Mouse (Mus musculus) heart, embryonic 14.5 days (tissue): Measurements from ENCODE around the gene Fam187a. TPM values are rescaled to one million over a fixed set of nuclear protein-coding genes. Genes with fewer than 3 reads are reported as not detected.

Experiments used
- ATAC-seq: fragments of 200-750 bp; cut with Nextera tagmentation; 2 replicates; pipeline ENCODE4 v1.8.0; 2017; ENCODE audit warnings: low read depth, moderate TSS enrichment; ENCODE audit not compliant: insufficient number of reproducible peaks, insufficient read depth, low FRiP score
- H3K27ac ChIP-seq, 2 experiments: fragments of 200-500 bp in 1 of 2; fragments of 300-500 bp in 1 of 2; sonication (generic) in 1 of 2; replicated peaks in 1 of 2; 2 replicates each; pipeline ENCODE4 v1.5.1; 2012 to 2014; ENCODE audit warnings: low read depth in 2 of 2, low read length in 2 of 2, control low read depth in 1 of 2, mild to moderate bottlenecking in 1 of 2, mixed read lengths in 1 of 2; ENCODE audit not compliant: control insufficient read depth in 1 of 2, insufficient read depth in 1 of 2
- H3K27me3 ChIP-seq: fragments of 300-500 bp; sonication (generic); 2 replicates; pipeline ENCODE4 v1.6.1; 2014; ENCODE audit warnings: mild to moderate bottlenecking, low read length, control low read depth; ENCODE audit not compliant: control insufficient read depth, insufficient read depth
- H3K36me3 ChIP-seq: fragments of 300-500 bp; sonication (generic); 2 replicates; pipeline ENCODE4 v1.6.1; 2014; ENCODE audit warnings: mild to moderate bottlenecking, control low read depth, low read length, mixed read lengths; ENCODE audit not compliant: control insufficient read depth, insufficient read depth
- H3K4me1 ChIP-seq, 2 experiments: fragments of 200-500 bp in 1 of 2; fragments of 300-500 bp in 1 of 2; sonication (generic) in 1 of 2; 2 replicates each; pipeline ENCODE4 v1.6.1; 2012 to 2014; ENCODE audit warnings: low read length in 2 of 2, control low read depth in 1 of 2, mixed read lengths in 1 of 2; ENCODE audit not compliant: control insufficient read depth in 2 of 2, insufficient read depth in 2 of 2
- H3K4me2 ChIP-seq: fragments of 300-500 bp; sonication (generic); 2 replicates; pipeline ENCODE4 v1.6.1; 2014; ENCODE audit warnings: mild to moderate bottlenecking, low read length
- H3K4me3 ChIP-seq, 2 experiments: fragments of 200-500 bp in 1 of 2; fragments of 300-500 bp in 1 of 2; sonication (generic) in 1 of 2; 2 replicates each; pipeline ENCODE4 v1.5.1; 2012 to 2014; ENCODE audit warnings: low read length in 2 of 2, mild to moderate bottlenecking in 2 of 2, control low read depth in 1 of 2, low read depth in 1 of 2, moderate library complexity in 1 of 2; ENCODE audit not compliant: control insufficient read depth in 1 of 2, insufficient read depth in 1 of 2
- H3K9ac ChIP-seq: fragments of 300-500 bp; sonication (generic); 2 replicates; pipeline ENCODE4 v1.6.1; 2014; ENCODE audit warnings: mild to moderate bottlenecking, low read length
- H3K9me3 ChIP-seq: fragments of 300-500 bp; sonication (generic); 2 replicates; pipeline ENCODE4 v1.6.1; 2016; ENCODE audit warnings: low read length, control low read depth; ENCODE audit not compliant: control insufficient read depth
- WGBS: fragments of 180-500 bp; shearing (Covaris S2); extraction: QIAGEN DNeasy Blood & Tissue Kit; methylation state at CpG from one replicate; pipeline ENCODE4 v1.1.7; 2014; 5-methylcytosine and 5-hydroxymethylcytosine counted together
- polyA plus RNA-seq: library from polyadenylated mRNA; unstranded; fragments of >200 nt; fragmentation: Nextera tagmentation; extraction: Ambion mirVana; gene quantifications from 2 replicates; pipeline ENCODE4 v1.2.1, GENCODE M21; 2014

Fam187a gene
- polyA plus RNA-seq, 1 experiment from 2014 or later: not detected

DNA sequence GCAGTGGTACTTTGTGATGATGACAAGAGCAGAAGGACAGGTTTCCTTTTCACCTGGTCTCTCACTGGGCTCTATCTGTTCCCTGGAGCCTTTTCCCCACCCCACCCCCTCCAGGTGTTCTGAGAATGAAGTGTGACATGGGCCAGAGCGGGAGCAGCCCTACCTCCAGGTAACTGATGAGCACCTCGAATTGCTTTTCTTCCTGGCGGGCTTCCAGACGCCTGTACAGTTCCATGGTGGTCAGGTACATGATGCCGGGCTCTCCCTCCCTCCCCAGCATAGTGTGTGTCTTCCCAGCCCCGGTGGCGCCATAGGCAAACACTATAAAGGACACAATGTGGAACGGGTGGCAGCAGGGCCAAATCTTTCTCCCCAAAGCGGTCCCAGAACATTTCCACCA, 30.4 kb downstream of the Fam187a start:
- Histone ChIP-seq H3K36me3 (peaks cover 66% of the 10 kb centered on the region), H3K4me3 (no peak overlapping the region)
- 89% methylated on average over 9 of the region's 9 CpGs for WGBS

GRCm38 (mm10) chr11:102918077-102918476, 33.1 kb downstream of the Fam187a start:
- Histone ChIP-seq H3K27me3 (no peaks in the 10 kb centered on the region), H3K9ac (no peak overlapping the region), H3K4me2 (no peak overlapping the region), H3K9me3 (no peaks in the 10 kb centered on the region), H3K36me3 (peaks cover 48% of the 10 kb centered on the region), H3K4me1 (peaks cover 0 to 8% of the 10 kb centered on the region in 2 experiments; a peak in 1 of 4 replicates), H3K27ac (no peak overlapping the region), H3K4me3 (no peak overlapping the region)
- no peak for ATAC-seq
- whole genome bisulfite sequencing: 90% methylated on average over 4 of the region's 4 CpGs

More for the DNA sequence above, 30.4 kb downstream of the Fam187a start:
- Histone ChIP-seq H3K9me3 (no peaks in the 10 kb centered on the region), H3K4me2 (no peak overlapping the region), H3K4me1 (no peaks in the 10 kb centered on the region), H3K27ac (no peak overlapping the region), H3K9ac (no peak overlapping the region), H3K27me3 (no peaks in the 10 kb centered on the region)
- ATAC-seq: no peak

GRCm38 (mm10) chr11:102921491-102921890, 36.5 kb downstream of the Fam187a start:
- no peaks in the 10 kb centered on the region for H3K27me3 ChIP-seq
- H3K4me2 ChIP-seq: no peak overlapping the region
- WGBS: 83% methylated on average over 6 of the region's 6 CpGs
- ATAC-seq: no peak
- H3K9ac ChIP-seq: 0 out of 2 replicates have a peak overlapping the region, but pooled peaks have one; percentile 21
- H3K4me1 ChIP-seq: peaks cover 0 to 16% of the 10 kb centered on the region in 2 experiments; a peak in 1 of 4 replicates
- no peaks in the 10 kb centered on the region for H3K9me3 ChIP-seq
- H3K36me3 ChIP-seq: peaks cover 14% of the 10 kb centered on the region
- no peak overlapping the region for H3K27ac ChIP-seq
- no peak overlapping the region for H3K4me3 ChIP-seq

DNA sequence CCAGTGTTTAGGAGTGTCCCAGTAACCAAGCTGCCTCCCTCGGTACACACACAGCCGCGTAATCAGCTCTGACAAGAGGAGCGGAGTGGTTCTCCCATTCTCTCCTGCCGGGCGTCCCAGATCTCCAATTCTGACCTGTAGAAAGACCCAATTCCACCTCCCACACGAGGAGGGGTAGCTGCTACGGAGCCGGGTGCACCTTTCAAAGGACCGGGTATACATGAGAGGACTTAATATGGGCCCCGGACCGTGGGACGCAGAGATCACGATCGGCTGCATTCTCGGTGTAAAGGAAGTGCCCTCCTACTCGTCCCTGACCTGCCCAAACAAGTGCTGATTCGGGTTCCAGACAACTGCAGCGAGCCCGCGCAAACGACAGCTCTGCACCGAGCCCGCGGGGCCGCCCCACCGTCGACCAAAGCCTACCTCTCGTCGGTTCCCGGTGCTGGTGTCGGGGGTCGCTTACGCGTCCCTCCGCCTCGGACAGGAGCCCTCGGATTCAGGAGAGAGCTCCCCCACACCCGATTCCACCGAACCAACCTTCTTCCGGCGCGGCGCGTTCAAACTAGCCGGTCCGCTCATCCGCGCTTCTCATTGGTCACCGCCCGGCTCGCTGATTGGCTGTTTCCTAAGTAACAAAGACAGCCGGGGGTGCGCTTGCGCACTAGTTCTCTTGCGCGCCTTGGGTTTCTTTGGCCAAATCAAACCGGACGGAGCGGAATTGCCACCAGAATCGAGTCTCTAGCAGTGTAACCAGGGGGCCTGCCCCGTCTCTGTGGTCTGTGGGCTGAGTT, 39.8 kb downstream of the Fam187a start, which contains the start of gene Kif18b:
Gene Kif18b, minus strand, starts transcription at position 568 of the 794 bp plus-strand sequence.
- peak; percentile 90 for ATAC-seq
- no peaks in the 10 kb centered on the region for H3K9me3 ChIP-seq
- H3K4me1 ChIP-seq: peaks cover 0 to 16% of the 10 kb centered on the region in 2 experiments; a peak in 1 of 4 replicates
- H3K36me3 ChIP-seq: peaks cover 8% of the 10 kb centered on the region; the same call in 1 of the 2 replicates
- peak within 1 kb of the TSS; percentile 73 to 94 for H3K4me3 ChIP-seq
- H3K4me2 ChIP-seq: peak within 1 kb of the TSS; percentile 68
- H3K27me3 ChIP-seq: no peaks in the 10 kb centered on the region
- peak within 1 kb of the TSS; percentile 83 to 89 for H3K27ac ChIP-seq
- H3K9ac ChIP-seq: peak within 1 kb of the TSS; percentile 77
- under 1% methylated on average over 62 of the region's 62 CpGs for WGBS

GRCm38 (mm10) chr11:102925351-102925717, 40.4 kb downstream of the Fam187a start:
- peak; percentile 41; the same call in 1 of the 2 replicates for ATAC-seq
- Histone ChIP-seq H3K27ac (peak overlapping the region; percentile 83 to 89), H3K9ac (peak overlapping the region; percentile 77), H3K4me3 (peak overlapping the region; percentile 73 to 94), H3K4me2 (peak overlapping the region; percentile 68), H3K9me3 (no peaks in the 10 kb centered on the region), H3K27me3 (no peaks in the 10 kb centered on the region), H3K36me3 (peaks cover 8% of the 10 kb centered on the region; the same call in 1 of the 2 replicates), H3K4me1 (peaks cover 0 to 16% of the 10 kb centered on the region in 2 experiments; a peak in 1 of 4 replicates)
- WGBS: 2% methylated on average over 10 of the region's 10 CpGs

DNA sequence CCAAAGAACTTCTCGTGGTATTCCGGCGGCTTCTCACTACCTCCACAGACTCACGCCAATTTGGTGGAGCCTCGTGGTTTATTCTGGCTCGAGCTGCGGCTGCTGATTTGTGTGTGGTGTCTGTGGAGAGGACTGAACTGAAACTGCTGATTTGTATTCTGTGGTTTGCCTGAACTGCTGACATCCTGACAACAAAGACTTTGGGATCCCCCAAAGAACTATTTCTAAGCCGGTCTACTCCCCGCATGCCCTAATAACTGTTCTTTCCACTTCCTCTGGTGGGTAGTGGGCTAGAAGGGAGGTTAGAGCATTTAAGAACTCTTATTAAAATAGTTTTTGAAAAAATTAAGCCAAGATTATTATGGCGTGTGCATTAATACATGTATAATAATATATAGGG, 45.7 kb downstream of the Fam187a start:
- no peak overlapping the region for H3K4me2 ChIP-seq
- H3K27me3 ChIP-seq: no peaks in the 10 kb centered on the region
- H3K4me1 ChIP-seq: no peaks in the 10 kb centered on the region
- H3K27ac ChIP-seq: no peak overlapping the region
- no peak for ATAC-seq
- WGBS: 83% methylated on average over 10 of the region's 10 CpGs
- H3K9ac ChIP-seq: no peak overlapping the region
- H3K9me3 ChIP-seq: no peaks in the 10 kb centered on the region
- no peak overlapping the region for H3K4me3 ChIP-seq
- H3K36me3 ChIP-seq: no peaks in the 10 kb centered on the region

- Histone ChIP-seq H3K27me3 (no peaks in the 10 kb centered on the region), H3K4me2 (no peak overlapping the region), H3K36me3 (no peaks in the 10 kb centered on the region), H3K27ac (no peak overlapping the region), H3K4me1 (peaks cover 5 to 13% of the 10 kb centered on the region in 2 experiments), H3K9ac (no peak overlapping the region), H3K9me3 (no peaks in the 10 kb centered on the region), H3K4me3 (no peak overlapping the region)
- WGBS: 67% methylated on average over 4 of the region's 4 CpGs
- ATAC-seq: no peak
Observed at GRCm38 (mm10) chr11:102936272-102936671, 51.3 kb downstream of the Fam187a start.
